Mouse (Mus musculus): Measurements from ENCODE around the gene Gm5244. TPM values are rescaled to one million over a fixed set of nuclear protein-coding genes. Genes with fewer than 3 reads are reported as not detected.

Gene Gm5244
- not detected in 2 replicates for polyA plus RNA-seq (2012; rRNA removed)

GRCm38 (mm10) chr19:12846382-12846781 lies at the start of gene Gm5244:
Gene Gm5244 (plus strand): TSS chr19:12846682.
- TF ChIP-seq CTCF (IDR thresholded peaks at IDR 0.05; ENCODE audit: insufficient read depth, low read length), result no peak
- no peak for TF ChIP-seq POLR2A (IDR thresholded peaks at IDR 0.05; ENCODE audit: borderline replicate concordance, extremely low read depth, low read depth, low read length)
- no peak for DNase-seq
- Histone ChIP-seq H3K4me1 (ENCODE audit: control insufficient read depth, insufficient read depth, low read length) (no peaks in the 10 kb centered on the region), H3K4me3 (replicated peaks; ENCODE audit: extremely low read depth, low read depth, low read length) (no peak within 1 kb of the TSS)

GRCm38 (mm10) chr19:12797071-12797470 lies 49.4 kb upstream of the Gm5244 start:
- TF ChIP-seq CTCF (IDR thresholded peaks at IDR 0.05; ENCODE audit: insufficient read depth, low read length) (no peak), POLR2A (IDR thresholded peaks at IDR 0.05; ENCODE audit: borderline replicate concordance, extremely low read depth, low read depth, low read length) (no peak)
- under 1% methylated on average over 7 of the region's 7 CpGs for WGBS
- no peak for DNase-seq
- H3K4me3 ChIP-seq (replicated peaks; ENCODE audit: extremely low read depth, low read depth, low read length), result peak overlapping the region; percentile 70
- H3K4me1 ChIP-seq (ENCODE audit: control insufficient read depth, insufficient read depth, low read length), result peaks cover 3% of the 10 kb centered on the region; the same call in 1 of the 2 replicates

GRCm38 (mm10) chr19:12798404-12798803 lies 48.1 kb upstream of the Gm5244 start:
- peak overlapping the region; percentile 28 for H3K4me3 ChIP-seq (replicated peaks; ENCODE audit: extremely low read depth, low read depth, low read length)
- TF ChIP-seq POLR2A (IDR thresholded peaks at IDR 0.05; ENCODE audit: borderline replicate concordance, extremely low read depth, low read depth, low read length) (no peak), CTCF (IDR thresholded peaks at IDR 0.05; ENCODE audit: insufficient read depth, low read length) (no peak)
- DNase-seq, result no peak
- 45% methylated on average over 4 of the region's 4 CpGs for WGBS
- H3K4me1 ChIP-seq (ENCODE audit: control insufficient read depth, insufficient read depth, low read length), result peaks cover under 1% of the 10 kb centered on the region; the same call in 1 of the 2 replicates

GRCm38 (mm10) chr19:12799081-12799480 lies 47.4 kb upstream of the Gm5244 start:
- Histone ChIP-seq H3K4me3 (replicated peaks; ENCODE audit: extremely low read depth, low read depth, low read length) (no peak overlapping the region), H3K4me1 (ENCODE audit: control insufficient read depth, insufficient read depth, low read length) (no peaks in the 10 kb centered on the region)
- TF ChIP-seq POLR2A (IDR thresholded peaks at IDR 0.05; ENCODE audit: borderline replicate concordance, extremely low read depth, low read depth, low read length) (no peak), CTCF (IDR thresholded peaks at IDR 0.05; ENCODE audit: insufficient read depth, low read length) (no peak)
- DNase-seq, result no peak
- 75% methylated on average over 3 of the region's 3 CpGs for WGBS

GRCm38 (mm10) chr19:12800621-12801020 lies 45.9 kb upstream of the Gm5244 start:
- Histone ChIP-seq H3K4me1 (ENCODE audit: control insufficient read depth, insufficient read depth, low read length) (no peaks in the 10 kb centered on the region), H3K4me3 (replicated peaks; ENCODE audit: extremely low read depth, low read depth, low read length) (no peak overlapping the region)
- WGBS, result 67% methylated on average over 2 of the region's 2 CpGs
- DNase-seq, result no peak
- TF ChIP-seq CTCF (IDR thresholded peaks at IDR 0.05; ENCODE audit: insufficient read depth, low read length) (no peak), POLR2A (IDR thresholded peaks at IDR 0.05; ENCODE audit: borderline replicate concordance, extremely low read depth, low read depth, low read length) (no peak)

GRCm38 (mm10) chr19:12801046-12801445 lies 45.4 kb upstream of the Gm5244 start:
- TF ChIP-seq POLR2A (IDR thresholded peaks at IDR 0.05; ENCODE audit: borderline replicate concordance, extremely low read depth, low read depth, low read length) (no peak), CTCF (IDR thresholded peaks at IDR 0.05; ENCODE audit: insufficient read depth, low read length) (no peak)
- H3K4me3 ChIP-seq (replicated peaks; ENCODE audit: extremely low read depth, low read depth, low read length), result no peak overlapping the region
- DNase-seq, result no peak
- no peaks in the 10 kb centered on the region for H3K4me1 ChIP-seq (ENCODE audit: control insufficient read depth, insufficient read depth, low read length)
- WGBS, result 56% methylated on average over 3 of the region's 3 CpGs

- Histone ChIP-seq H3K4me1 (ENCODE audit: control insufficient read depth, insufficient read depth, low read length) (no peaks in the 10 kb centered on the region), H3K4me3 (replicated peaks; ENCODE audit: extremely low read depth, low read depth, low read length) (no peak overlapping the region)
- TF ChIP-seq POLR2A (IDR thresholded peaks at IDR 0.05; ENCODE audit: borderline replicate concordance, extremely low read depth, low read depth, low read length) (no peak), CTCF (IDR thresholded peaks at IDR 0.05; ENCODE audit: insufficient read depth, low read length) (no peak)
- 75% methylated on average over 3 of the region's 3 CpGs for WGBS
- no peak for DNase-seq
Measured at GRCm38 (mm10) chr19:12802830-12803229, 43.7 kb upstream of the Gm5244 start.

- no peaks in the 10 kb centered on the region for H3K4me1 ChIP-seq (ENCODE audit: control insufficient read depth, insufficient read depth, low read length)
- no peak for DNase-seq
- TF ChIP-seq CTCF (IDR thresholded peaks at IDR 0.05; ENCODE audit: insufficient read depth, low read length), result no peak
- WGBS, result 81% methylated on average over 1 of the region's 1 CpGs
- H3K4me3 ChIP-seq (replicated peaks; ENCODE audit: extremely low read depth, low read depth, low read length), result no peak overlapping the region
Measured at GRCm38 (mm10) chr19:12804237-12804636, 42.2 kb upstream of the Gm5244 start.

GRCm38 (mm10) chr19:12805730-12806129 lies 40.8 kb upstream of the Gm5244 start:
- no peak overlapping the region for H3K4me3 ChIP-seq (replicated peaks; ENCODE audit: extremely low read depth, low read depth, low read length)
- TF ChIP-seq CTCF (IDR thresholded peaks at IDR 0.05; ENCODE audit: insufficient read depth, low read length), result no peak
- no peak for DNase-seq
- H3K4me1 ChIP-seq (ENCODE audit: control insufficient read depth, insufficient read depth, low read length), result no peaks in the 10 kb centered on the region
- 73% methylated on average over 3 of the region's 3 CpGs for WGBS

GRCm38 (mm10) chr19:12806214-12806613 lies 40.3 kb upstream of the Gm5244 start:
- WGBS, result 57% methylated on average over 2 of the region's 2 CpGs
- TF ChIP-seq CTCF (IDR thresholded peaks at IDR 0.05; ENCODE audit: insufficient read depth, low read length), result no peak
- TF ChIP-seq POLR2A (IDR thresholded peaks at IDR 0.05; ENCODE audit: borderline replicate concordance, extremely low read depth, low read depth, low read length), result no peak
- H3K4me1 ChIP-seq (ENCODE audit: control insufficient read depth, insufficient read depth, low read length), result no peaks in the 10 kb centered on the region

More at GRCm38 (mm10) chr19:12806214-12806613, 40.3 kb upstream of the Gm5244 start:
- H3K4me3 ChIP-seq (replicated peaks; ENCODE audit: extremely low read depth, low read depth, low read length), result no peak overlapping the region
- no peak for DNase-seq

All from lung, adult 2 months (tissue).